Mouse (Mus musculus): ENCODE measurements around the gene Sema3e.

The Sema3e gene

DNA sequence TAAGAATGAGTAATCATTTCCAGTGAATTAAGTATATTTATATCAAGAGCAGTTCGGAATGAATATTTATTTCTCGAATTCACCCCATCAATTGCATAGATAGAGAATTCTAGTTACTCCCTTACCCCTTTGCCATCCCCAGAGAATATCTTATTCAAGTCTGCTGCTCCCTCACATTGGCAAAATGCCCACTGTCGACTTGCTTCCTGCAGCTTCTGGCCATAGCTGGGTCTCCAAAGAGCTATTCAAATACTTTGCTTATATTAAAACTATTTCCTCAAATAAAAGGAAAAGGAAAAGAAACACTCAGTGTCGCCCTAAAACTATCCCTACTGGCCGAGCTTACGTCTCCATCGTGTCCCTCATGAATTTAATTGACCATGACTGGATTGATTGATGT, 191.1 kb downstream of the Sema3e start:
- DNase-seq, result peak in 1 of 2 experiments; percentile 10

GRCm38 (mm10) chr5:14218677-14219076, 193.6 kb downstream of the Sema3e start:
- DNase-seq, result peak in 1 of 2 experiments; percentile 10

- DNase-seq, result no peak
These were observed 199.4 kb downstream of the Sema3e start for GRCm38 (mm10) chr5:14224509-14224908.

DNA sequence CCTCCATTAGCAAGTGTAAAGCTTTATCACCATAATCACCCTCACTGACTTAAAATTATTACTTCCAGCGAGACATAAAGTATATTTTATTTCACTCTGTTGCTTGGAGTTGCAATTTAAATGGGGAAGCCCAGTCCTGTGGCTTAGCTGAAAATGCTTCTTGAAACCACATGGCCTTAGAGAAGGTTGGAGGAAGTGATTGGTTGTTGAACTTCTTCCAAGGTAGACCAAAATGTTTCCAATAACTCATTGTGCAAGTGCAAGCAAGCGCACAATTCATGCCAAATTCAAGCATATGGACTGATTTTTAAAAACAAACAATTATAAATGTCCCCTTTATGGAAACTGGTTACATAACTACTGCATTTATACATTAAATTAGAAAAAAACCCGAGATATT, 206.0 kb downstream of the Sema3e start:
- no peak for DNase-seq

- DNase-seq, result peak; percentile 56 to 67
These were observed 227.5 kb downstream of the Sema3e start for GRCm38 (mm10) chr5:14252583-14252982.

- no peak for DNase-seq
These were observed 228.3 kb downstream of the Sema3e start for GRCm38 (mm10) chr5:14253328-14253727.

DNA sequence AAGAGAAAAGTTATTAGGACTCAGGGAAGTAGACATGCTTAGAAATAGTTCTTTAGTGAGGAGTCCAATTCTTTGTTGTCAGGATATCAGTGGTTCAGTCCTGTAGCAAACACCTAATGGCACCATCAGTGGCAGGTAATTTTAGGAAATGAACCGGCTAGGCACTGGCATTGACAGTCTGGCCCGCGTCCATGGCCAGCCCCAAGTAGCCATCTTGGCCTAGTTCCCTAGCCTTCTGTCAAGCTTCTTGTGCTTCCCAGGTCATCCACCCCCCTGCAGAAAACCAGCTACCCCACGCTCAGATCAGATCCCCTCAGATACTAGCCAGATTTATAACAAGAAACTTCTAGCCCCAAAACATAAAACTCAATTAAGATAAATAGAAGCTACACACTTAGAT, 235.1 kb downstream of the Sema3e start:
- no peak for DNase-seq

DNA sequence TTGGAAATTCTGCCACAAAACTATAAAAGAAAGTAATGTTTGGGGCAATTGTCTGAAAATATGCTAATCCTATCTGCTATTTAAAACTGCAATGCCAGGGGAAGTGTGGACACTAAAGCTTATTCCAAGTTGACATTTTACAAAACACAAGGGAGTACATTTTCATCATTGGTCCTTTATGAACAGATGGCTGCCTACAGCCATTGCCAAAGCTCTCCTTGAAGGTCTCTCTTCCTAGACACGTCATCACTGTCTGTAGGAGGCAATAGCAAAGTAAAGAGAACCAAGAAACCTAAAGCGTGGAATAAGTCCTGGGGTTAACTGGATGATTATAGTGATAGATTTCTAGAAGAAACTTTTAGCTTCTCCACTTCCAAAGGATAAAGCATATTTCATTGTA, 242.3 kb downstream of the Sema3e start:
- DNase-seq, result no peak

All from kidney, postnatal 4 days (tissue).